14 mouse cellular contexts compared by ENCODE assay signal in genomic region chr4:66222602-66223317, GRCm38 (mm10).
DNase-seq lines count a peak whose midpoint lies in the region; ATAC-seq lines count a peak whose summit lies in the region.
"Had no signal": no experiment of that assay in that cellular context is flagged by ENCODE, and none has a peak within 500 bp of the region (broad histone marks: within the 10 kb centered on the region; RNA-seq: fewer than 3 reads in every experiment).

No protein-coding gene starts in this region.

- intact Hi-C loops in left cerebral cortex, postnatal 25 days (cut with DNase I), result loop anchor here (5.0 to 10.0 kb wide), 2 partner anchors 180 to 458 kb away; partner anchors contain the start of gene Astn2

- peak; percentile 88 for DNase-seq in right cerebral cortex, adult 18-20 months
- DNase-seq in right cerebral cortex, postnatal 4 days, result no peak
- DNase-seq in left cerebral cortex, postnatal 25 days (ENCODE audit: low spot score in 2 of 2), result peak; percentile 60 to 96
- DNase-seq in adrenal gland, postnatal 36 days, result no peak
- no peak for DNase-seq in thymus, postnatal 14 days
- DNase-seq: heart, adult 11 months; heart, postnatal 14 days; kidney, adult 11 months; kidney, postnatal 4 days; thymus, postnatal 36 days had no signal

- peak; percentile 96 for ATAC-seq in granulocyte monocyte progenitor cell, adult 5-6 weeks (replicated peaks; ENCODE audit: poor library complexity, severe bottlenecking)
- no peak for ATAC-seq in megakaryocyte-erythroid progenitor cell, adult 5-6 weeks (replicated peaks; ENCODE audit: low FRiP score, low TSS enrichment, poor library complexity, severe bottlenecking)
- ATAC-seq in CD4-positive, CD25-positive, alpha-beta regulatory T cell, adult 4 months, result no peak
- ATAC-seq: forebrain, embryonic 13.5 days had no signal

Comparison
In these comparisons a context has a peak if more than half of its experiments do, and no peak if none do; other contexts are left out.
1. DNase-seq: peak in right cerebral cortex, adult 18-20 months (single experiment) and left cerebral cortex, postnatal 25 days (2 of 2); none in right cerebral cortex, postnatal 4 days (single experiment), adrenal gland, postnatal 36 days (0 of 2) and thymus, postnatal 14 days (single experiment).